7 mouse cellular contexts compared by ENCODE assay signal in genomic region chr3:82904211-82904908, GRCm38 (mm10). TPM values are rescaled to one million over a fixed set of nuclear protein-coding genes. Genes with fewer than 3 reads are reported as not detected.
DNase-seq lines count a peak whose midpoint lies in the region; ATAC-seq and TF ChIP-seq lines count a peak whose summit lies in the region.

No protein-coding gene starts in this region.

- peak overlapping the region; percentile 66 for H3K4me3 ChIP-seq in lung, adult 2 months (replicated peaks; ENCODE audit: extremely low read depth, low read depth, low read length)
- H3K4me3 ChIP-seq in forebrain, embryonic 10.5 days, result peak overlapping the region; percentile 59
- H3K4me3 ChIP-seq in limb, embryonic 10.5 days, result peak overlapping the region; percentile 53
- peak overlapping the region; percentile 41 for H3K4me3 ChIP-seq in neural tube, embryonic 11.5 days (ENCODE audit: low read depth, low read length)

- peaks cover 4% of the 10 kb centered on the region for H3K4me1 ChIP-seq in lung, adult 2 months (ENCODE audit: control insufficient read depth, insufficient read depth, low read length)
- peaks cover 17% of the 10 kb centered on the region for H3K4me1 ChIP-seq in forebrain, embryonic 10.5 days
- peaks cover 15% of the 10 kb centered on the region for H3K4me1 ChIP-seq in limb, embryonic 10.5 days
- no peaks in the 10 kb centered on the region for H3K4me1 ChIP-seq in neural tube, embryonic 11.5 days (ENCODE audit: control insufficient read depth, insufficient read depth, low read length)

- TF ChIP-seq POLR2A in lung, adult 2 months (IDR thresholded peaks at IDR 0.05; ENCODE audit: borderline replicate concordance, extremely low read depth, low read depth, low read length), result no peak

- no peaks in the 10 kb centered on the region for H3K9me3 ChIP-seq in forebrain, embryonic 10.5 days
- H3K9me3 ChIP-seq in limb, embryonic 10.5 days (replicated peaks), result no peaks in the 10 kb centered on the region
- H3K9me3 ChIP-seq in neural tube, embryonic 11.5 days (ENCODE audit: control insufficient read depth, low read length), result no peaks in the 10 kb centered on the region

- H3K9ac ChIP-seq in neural tube, embryonic 11.5 days (ENCODE audit: low read length), result no peak overlapping the region; the same call in 1 of the 2 replicates

- peak overlapping the region; percentile 92 for H3K4me2 ChIP-seq in neural tube, embryonic 11.5 days (ENCODE audit: low read depth)

- TF ChIP-seq CTCF in lung, adult 2 months (IDR thresholded peaks at IDR 0.05; ENCODE audit: insufficient read depth, low read length), result no peak

- WGBS in lung, adult 2 months, result 3% methylated on average over 31 of the region's 31 CpGs
- under 1% methylated on average over 31 of the region's 31 CpGs for WGBS in forebrain, embryonic 10.5 days
- 2% methylated on average over 31 of the region's 31 CpGs for WGBS in limb, embryonic 10.5 days
- WGBS in neural tube, embryonic 11.5 days, result under 1% methylated on average over 31 of the region's 31 CpGs

- H3K27me3 ChIP-seq in forebrain, embryonic 10.5 days (ENCODE audit: poor library complexity, severe bottlenecking), result peaks cover 45% of the 10 kb centered on the region
- H3K27me3 ChIP-seq in limb, embryonic 10.5 days (ENCODE audit: low read depth, poor library complexity, severe bottlenecking), result peaks cover 46% of the 10 kb centered on the region
- peaks cover 21% of the 10 kb centered on the region for H3K27me3 ChIP-seq in neural tube, embryonic 11.5 days (ENCODE audit: control insufficient read depth, insufficient read depth, low read length)

- DNase-seq in lung, adult 2 months, result no peak
- DNase-seq in lung, adult 18-20 months, result no peak
- peak; percentile 36 for DNase-seq in forebrain, embryonic 10.5 days (ENCODE audit: extremely low spot score, low spot score)
- DNase-seq in limb, embryonic 10.5 days (ENCODE audit: low spot score), result peak; percentile 47
- DNase-seq in neural tube, embryonic 11.5 days (ENCODE audit: low spot score), result peak; percentile 33
- no peak for DNase-seq in layer of hippocampus, adult 18-20 months (ENCODE audit: low spot score in 2 of 2)
- no peak for DNase-seq in urinary bladder, postnatal 14 days (ENCODE audit: low spot score)

- no peaks in the 10 kb centered on the region for H3K36me3 ChIP-seq in forebrain, embryonic 10.5 days (replicated peaks)
- no peaks in the 10 kb centered on the region for H3K36me3 ChIP-seq in limb, embryonic 10.5 days
- H3K36me3 ChIP-seq in neural tube, embryonic 11.5 days (ENCODE audit: control insufficient read depth, insufficient read depth, low read length), result no peaks in the 10 kb centered on the region

- ATAC-seq in neural tube, embryonic 11.5 days (ENCODE audit: insufficient read depth, low FRiP score, low TSS enrichment), result no peak

- no peak overlapping the region for H3K27ac ChIP-seq in forebrain, embryonic 10.5 days
- H3K27ac ChIP-seq in limb, embryonic 10.5 days, result no peak overlapping the region
- no peak overlapping the region for H3K27ac ChIP-seq in neural tube, embryonic 11.5 days (ENCODE audit: low read depth, low read length)

RNA-seq across cellular contexts. Expression of gene Lrat, which starts 0.6 kb away (rescaled TPM):
- 5.5 and 13.8 TPM in 2 replicates for polyA plus RNA-seq in lung, adult 2 months (2012; rRNA removed)
- 0.02 TPM in 1 of 2 replicates, not detected in the other for polyA plus RNA-seq in forebrain, embryonic 10.5 days (2016; fragmentation: Nextera tagmentation; extraction: Ambion mirVana)
- polyA plus RNA-seq in limb, embryonic 10.5 days (2016; fragmentation: Nextera tagmentation; extraction: Ambion mirVana), result not detected in 2 replicates
- polyA plus RNA-seq in neural tube, embryonic 11.5 days (2014; fragmentation: Nextera tagmentation; extraction: Ambion mirVana), result 0.04 and 0.07 TPM in 2 replicates
- not detected for total RNA-seq in layer of hippocampus, adult 18-20 months (2021)

RNA-seq across cellular contexts. Expression of gene Rbm46, which starts 28.1 kb away (rescaled TPM):
- 0.25 and 0.31 TPM in 2 replicates for polyA plus RNA-seq in lung, adult 2 months (2012; rRNA removed)
- polyA plus RNA-seq in forebrain, embryonic 10.5 days (2016; fragmentation: Nextera tagmentation; extraction: Ambion mirVana), result 1.6 and 1.8 TPM in 2 replicates
- polyA plus RNA-seq in limb, embryonic 10.5 days (2016; fragmentation: Nextera tagmentation; extraction: Ambion mirVana), result 0.72 and 1.3 TPM in 2 replicates
- 2.1 and 2.3 TPM in 2 replicates for polyA plus RNA-seq in neural tube, embryonic 11.5 days (2014; fragmentation: Nextera tagmentation; extraction: Ambion mirVana)
- 1 to 10 TPM in 1 of 2 experiments, under 1 TPM in 1; 0.52 to 1.1 TPM for total RNA-seq in layer of hippocampus, adult 18-20 months (2021)

Comparison
In these comparisons a context has a peak if more than half of its experiments do, and no peak if none do; other contexts are left out.
1. DNase-seq: peak in forebrain, embryonic 10.5 days (single experiment), limb, embryonic 10.5 days (single experiment) and neural tube, embryonic 11.5 days (single experiment); none in lung, adult 2 months (single experiment), lung, adult 18-20 months (0 of 2), layer of hippocampus, adult 18-20 months (0 of 2) and urinary bladder, postnatal 14 days (single experiment).
2. Peak in every context shown above with its lines, with median percentiles within 50 percentile points of each other: H3K4me3 ChIP-seq.